Mouse (Mus musculus): ENCODE measurements around the gene Nubpl. TPM values are rescaled to one million over a fixed set of nuclear protein-coding genes. Genes with fewer than 3 reads are reported as not detected.
A peak's percentile ranks its signal among the peaks of the same experiment; 100 is the strongest.
"Not testable (repeated sequence)": the region's sequence is repeated elsewhere in the genome, so short reads cannot be mapped to it uniquely, and the experiment has no call there.

Nubpl gene
- 8.3 and 8.5 TPM in 2 replicates for polyA plus RNA-seq (2015; fragmentation: Nextera tagmentation; extraction: Ambion mirVana)

DNA sequence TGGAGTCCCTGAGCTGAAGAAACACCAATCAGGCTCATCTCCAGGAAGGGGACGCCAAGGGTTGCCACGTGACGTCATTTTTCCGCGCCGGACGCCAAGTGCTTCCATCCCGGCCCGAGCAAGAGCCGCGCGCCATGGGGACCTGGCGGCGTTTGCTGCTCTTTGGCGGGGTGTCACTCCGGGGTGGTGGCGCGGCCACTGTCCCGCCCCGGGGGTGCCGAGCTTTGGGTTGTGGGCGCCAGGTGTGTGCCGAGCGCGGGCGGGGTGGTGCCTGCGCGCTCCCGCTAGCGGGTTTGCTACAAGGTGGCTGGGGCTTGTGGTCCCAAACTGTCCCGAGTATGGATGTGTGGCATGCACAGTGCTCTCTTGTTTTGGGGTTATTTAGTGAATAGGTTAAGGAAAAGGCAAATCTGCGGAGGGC lies at the start of gene Nubpl:
Gene Nubpl, plus strand, starts transcription at position 88 of the 421 bp plus-strand sequence.
- peak within 1 kb of the TSS; percentile 60 for H3K4me2 ChIP-seq
- under 1% methylated on average over 32 of the region's 32 CpGs for WGBS
- H3K27me3 ChIP-seq = no peaks in the 10 kb centered on the region
- no peaks in the 10 kb centered on the region for H3K36me3 ChIP-seq
- ATAC-seq (ENCODE audit: low FRiP score) = peak; percentile 99
- no peaks in the 10 kb centered on the region for H3K9me3 ChIP-seq
- H3K4me1 ChIP-seq (replicated peaks) = peaks cover 5% of the 10 kb centered on the region
- H3K4me3 ChIP-seq = peak within 1 kb of the TSS; percentile 74
- H3K9ac ChIP-seq = peak within 1 kb of the TSS; percentile 85
- H3K27ac ChIP-seq = peak within 1 kb of the TSS; percentile 63

DNA sequence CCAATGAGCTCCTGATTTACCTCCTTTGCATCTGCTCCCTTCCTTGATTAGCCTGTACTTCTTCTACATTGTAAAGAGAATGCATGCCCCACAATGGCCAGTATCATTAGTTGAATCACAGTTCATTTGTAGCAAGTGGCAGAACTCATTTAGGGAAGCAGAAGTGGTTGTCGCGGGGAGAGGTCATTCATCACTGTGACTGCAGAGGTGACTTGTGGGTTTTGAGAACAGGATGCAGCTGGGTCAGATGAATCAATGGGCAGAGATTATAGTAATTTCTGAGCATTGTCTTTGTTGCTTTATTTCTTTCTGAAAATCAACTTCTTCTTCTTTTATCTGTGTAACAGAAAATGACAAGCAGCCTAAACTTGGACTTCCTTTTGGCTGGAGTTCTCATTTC lies 48.2 kb upstream of the Nubpl start:
- H3K9me3 ChIP-seq = no peaks in the 10 kb centered on the region
- H3K36me3 ChIP-seq = no peaks in the 10 kb centered on the region
- H3K4me1 ChIP-seq (replicated peaks) = no peaks in the 10 kb centered on the region
- no peak for ATAC-seq (ENCODE audit: low FRiP score)
- H3K27ac ChIP-seq = no peak overlapping the region
- no peak overlapping the region for H3K4me3 ChIP-seq
- H3K27me3 ChIP-seq = no peaks in the 10 kb centered on the region
- H3K9ac ChIP-seq = no peak overlapping the region
- no peak overlapping the region for H3K4me2 ChIP-seq
- 53% methylated on average over 2 of the region's 2 CpGs for WGBS

DNA sequence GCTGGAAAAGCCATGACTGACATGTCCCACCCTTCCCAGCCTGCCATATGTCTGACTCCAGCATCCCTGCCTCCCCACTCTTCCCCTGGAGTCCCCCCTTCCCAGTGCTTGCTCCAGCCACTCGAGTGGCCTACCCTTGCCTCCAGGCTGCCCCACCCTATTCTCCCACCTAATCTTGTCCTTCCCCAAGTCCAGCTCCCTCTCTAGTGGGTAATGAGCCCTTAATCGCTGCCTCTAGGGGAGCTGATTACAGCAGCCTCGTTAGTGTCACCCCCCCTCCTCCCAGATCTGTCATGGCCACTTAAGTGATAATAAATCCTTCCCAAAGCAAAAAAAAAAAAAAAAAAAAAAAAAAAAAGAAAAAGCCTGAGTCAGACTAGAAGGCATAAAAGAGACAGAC lies 18.2 kb upstream of the Nubpl start:
- H3K4me1 ChIP-seq (replicated peaks); H3K9me3 ChIP-seq; H3K4me3 ChIP-seq; H3K9ac ChIP-seq; ATAC-seq (ENCODE audit: low FRiP score); H3K27ac ChIP-seq; H3K4me2 ChIP-seq; H3K36me3 ChIP-seq; H3K27me3 ChIP-seq: not testable (repeated sequence)
- no CpG with 5 or more reads among the region's 3 CpGs for WGBS

DNA sequence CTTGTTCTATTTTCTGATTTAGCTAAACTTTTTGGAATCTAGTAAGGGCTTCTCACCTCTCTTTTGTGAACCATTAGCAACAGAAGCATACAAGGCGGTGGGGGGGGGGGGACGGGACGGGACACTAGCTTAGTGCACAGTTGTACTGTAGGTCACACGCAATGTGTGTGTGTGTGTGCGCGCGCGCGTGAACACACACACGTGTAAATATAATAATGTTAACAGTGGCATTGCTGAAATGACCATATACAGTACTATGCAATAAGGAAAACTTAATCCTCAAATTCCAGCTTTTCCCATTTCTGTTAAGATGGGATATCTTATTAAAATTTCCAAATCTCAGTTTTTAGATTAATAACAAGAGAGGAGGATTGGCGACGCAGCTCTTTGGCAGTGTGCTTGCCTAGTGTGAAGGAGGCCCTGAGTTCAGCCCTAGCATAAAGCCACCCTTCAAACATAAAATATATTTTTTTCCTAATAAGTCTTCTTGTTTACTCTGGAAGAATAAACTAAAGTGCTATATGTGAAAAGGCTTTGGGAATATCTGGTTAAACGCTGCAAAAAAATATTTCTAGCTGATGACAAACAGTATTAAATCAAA lies 388 bp upstream of the Nubpl start:
- 0 out of 2 replicates have a peak overlapping the region, but pooled peaks have one; percentile 19 for H3K9ac ChIP-seq
- WGBS = 70% methylated on average over 13 of the region's 13 CpGs
- peaks cover 5% of the 10 kb centered on the region for H3K4me1 ChIP-seq (replicated peaks)
- no peaks in the 10 kb centered on the region for H3K36me3 ChIP-seq
- H3K4me3 ChIP-seq = peak overlapping the region; percentile 74
- peak; percentile 81 for ATAC-seq (ENCODE audit: low FRiP score)
- peak overlapping the region; percentile 60 for H3K4me2 ChIP-seq
- no peak overlapping the region for H3K27ac ChIP-seq
- H3K27me3 ChIP-seq = no peaks in the 10 kb centered on the region
- no peaks in the 10 kb centered on the region for H3K9me3 ChIP-seq

DNA sequence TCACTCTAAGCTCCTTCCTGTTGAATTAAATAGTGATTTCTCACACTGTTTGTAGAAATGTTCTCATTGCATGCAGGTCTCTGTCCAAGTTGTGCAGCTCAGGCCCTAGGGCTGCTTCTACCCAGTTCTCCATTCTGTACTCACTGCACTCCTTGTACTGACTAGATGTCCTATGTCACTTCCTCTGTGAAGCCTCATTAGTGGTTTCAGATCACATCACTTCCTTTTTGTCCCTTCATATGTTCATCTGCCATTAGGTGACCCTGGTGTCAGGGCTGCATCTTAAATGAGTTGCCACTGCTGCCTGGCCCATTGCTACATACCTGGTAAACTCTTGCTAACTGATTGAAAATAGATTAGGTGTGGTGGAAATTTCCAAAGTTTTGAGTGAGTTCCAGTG lies 22.7 kb downstream of the Nubpl start:
- no peaks in the 10 kb centered on the region for H3K27me3 ChIP-seq
- no peak overlapping the region for H3K4me3 ChIP-seq
- no peaks in the 10 kb centered on the region for H3K9me3 ChIP-seq
- no peak overlapping the region for H3K9ac ChIP-seq
- ATAC-seq (ENCODE audit: low FRiP score) = no peak
- H3K36me3 ChIP-seq = no peaks in the 10 kb centered on the region
- no peak overlapping the region for H3K4me2 ChIP-seq
- H3K27ac ChIP-seq = no peak overlapping the region
- H3K4me1 ChIP-seq (replicated peaks) = peaks cover 5% of the 10 kb centered on the region

DNA sequence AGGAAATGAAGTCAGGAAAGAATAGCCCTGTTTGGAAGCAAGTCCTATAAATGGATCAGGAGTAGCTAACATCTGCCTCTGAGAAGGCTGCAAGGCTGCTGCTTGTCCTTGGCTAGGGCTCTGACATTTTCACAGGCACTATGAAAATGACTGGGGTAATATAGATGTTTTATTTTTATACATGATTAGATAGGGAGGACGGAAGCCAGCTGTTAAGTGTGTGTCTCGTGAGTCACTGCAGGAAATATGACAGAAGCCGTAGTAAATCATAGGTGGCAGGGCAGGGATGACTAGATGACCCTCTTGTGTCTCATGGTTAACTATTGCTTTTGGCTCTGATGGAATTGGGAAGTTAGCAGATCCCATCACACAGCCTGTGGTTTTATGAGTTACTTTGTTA lies 28.9 kb downstream of the Nubpl start:
- H3K4me3 ChIP-seq = no peak overlapping the region
- H3K4me1 ChIP-seq (replicated peaks) = peaks cover 1% of the 10 kb centered on the region
- H3K36me3 ChIP-seq = no peaks in the 10 kb centered on the region
- H3K4me2 ChIP-seq = no peak overlapping the region
- no peak overlapping the region for H3K27ac ChIP-seq
- 73% methylated on average over 3 of the region's 3 CpGs for WGBS
- no peak overlapping the region for H3K9ac ChIP-seq
- no peaks in the 10 kb centered on the region for H3K9me3 ChIP-seq
- H3K27me3 ChIP-seq = no peaks in the 10 kb centered on the region
- no peak for ATAC-seq (ENCODE audit: low FRiP score)

DNA sequence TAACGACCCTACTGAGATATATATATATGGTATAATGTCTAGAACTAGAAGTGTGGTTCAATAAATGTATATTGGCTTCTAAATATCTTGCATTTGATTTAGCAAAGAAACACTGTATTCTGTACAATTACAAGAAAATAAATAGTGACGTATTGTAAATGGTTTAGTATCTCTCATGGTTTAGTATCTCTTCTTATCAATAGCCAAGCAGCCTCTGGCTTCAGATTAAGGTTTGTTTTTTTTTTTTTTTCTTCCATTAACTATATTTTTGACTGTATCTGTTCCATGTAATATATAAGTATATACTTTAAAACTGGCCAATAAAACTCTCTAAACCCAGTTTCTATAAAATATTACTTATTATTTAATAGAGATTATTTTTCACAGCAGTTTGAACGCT lies 31.5 kb downstream of the Nubpl start:
- peaks cover 4% of the 10 kb centered on the region for H3K4me1 ChIP-seq (replicated peaks)
- no peak overlapping the region for H3K4me3 ChIP-seq
- no peak overlapping the region for H3K27ac ChIP-seq
- no peak for ATAC-seq (ENCODE audit: low FRiP score)
- no peaks in the 10 kb centered on the region for H3K9me3 ChIP-seq
- H3K27me3 ChIP-seq = no peaks in the 10 kb centered on the region
- WGBS = 98% methylated on average over 3 of the region's 3 CpGs
- no peak overlapping the region for H3K9ac ChIP-seq
- H3K36me3 ChIP-seq = no peaks in the 10 kb centered on the region
- no peak overlapping the region for H3K4me2 ChIP-seq

DNA sequence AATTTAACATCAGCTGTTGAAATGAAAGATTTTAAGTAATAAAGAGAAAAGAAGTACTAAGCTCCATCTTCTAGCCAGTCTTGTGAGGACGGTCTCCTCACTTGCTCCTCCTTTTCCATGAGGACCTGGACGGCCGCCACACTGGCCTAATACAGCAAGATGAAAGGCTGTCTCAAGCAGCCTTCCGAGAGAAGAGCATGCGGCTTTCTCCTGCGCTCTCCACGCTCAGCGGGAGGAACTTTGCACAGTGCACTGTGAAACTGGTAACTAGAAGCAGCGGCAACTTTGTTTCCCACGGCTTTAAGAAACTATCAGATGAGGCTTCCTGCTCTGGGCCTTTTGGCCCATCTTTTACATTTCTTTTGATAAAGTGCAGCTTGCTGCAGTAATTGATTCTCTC lies 34.7 kb downstream of the Nubpl start:
- peaks cover 4% of the 10 kb centered on the region for H3K4me1 ChIP-seq (replicated peaks)
- H3K27ac ChIP-seq = peak overlapping the region; percentile 56; the same call in 1 of the 2 replicates
- H3K9ac ChIP-seq = no peak overlapping the region
- H3K27me3 ChIP-seq = no peaks in the 10 kb centered on the region
- no peak overlapping the region for H3K4me3 ChIP-seq
- 6% methylated on average over 10 of the region's 10 CpGs for WGBS
- peaks cover 3% of the 10 kb centered on the region; the same call in 1 of the 2 replicates for H3K36me3 ChIP-seq
- no peaks in the 10 kb centered on the region for H3K9me3 ChIP-seq
- ATAC-seq (ENCODE audit: low FRiP score) = no peak
- H3K4me2 ChIP-seq = peak overlapping the region; percentile 22; the same call in 1 of the 2 replicates

DNA sequence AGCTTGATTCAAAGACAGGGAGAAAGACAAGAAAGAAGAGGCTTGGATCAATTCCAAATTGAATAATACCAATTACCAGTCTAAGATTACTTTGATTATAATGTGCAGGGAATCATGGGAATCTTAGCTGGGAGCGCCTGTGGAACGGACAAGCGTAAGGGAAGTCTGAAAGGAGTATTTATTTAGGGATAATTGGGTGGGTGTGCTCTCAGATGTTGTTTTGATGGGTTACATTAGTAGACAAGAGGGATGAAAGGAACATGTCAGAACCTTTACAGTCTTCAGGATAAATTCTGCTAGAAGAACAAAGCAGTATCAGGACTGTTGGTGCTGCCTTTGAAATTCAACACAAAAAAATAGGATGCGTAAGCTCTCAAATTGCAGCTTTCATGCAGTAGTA lies 40.8 kb downstream of the Nubpl start:
- no peak overlapping the region for H3K4me3 ChIP-seq
- peaks cover 3% of the 10 kb centered on the region; the same call in 1 of the 2 replicates for H3K36me3 ChIP-seq
- no peak overlapping the region for H3K9ac ChIP-seq
- H3K4me2 ChIP-seq = no peak overlapping the region
- H3K27ac ChIP-seq = no peak overlapping the region
- no peaks in the 10 kb centered on the region for H3K4me1 ChIP-seq (replicated peaks)
- no peaks in the 10 kb centered on the region for H3K27me3 ChIP-seq
- 43% methylated on average over 4 of the region's 4 CpGs for WGBS
- H3K9me3 ChIP-seq = no peaks in the 10 kb centered on the region
- no peak for ATAC-seq (ENCODE audit: low FRiP score)

DNA sequence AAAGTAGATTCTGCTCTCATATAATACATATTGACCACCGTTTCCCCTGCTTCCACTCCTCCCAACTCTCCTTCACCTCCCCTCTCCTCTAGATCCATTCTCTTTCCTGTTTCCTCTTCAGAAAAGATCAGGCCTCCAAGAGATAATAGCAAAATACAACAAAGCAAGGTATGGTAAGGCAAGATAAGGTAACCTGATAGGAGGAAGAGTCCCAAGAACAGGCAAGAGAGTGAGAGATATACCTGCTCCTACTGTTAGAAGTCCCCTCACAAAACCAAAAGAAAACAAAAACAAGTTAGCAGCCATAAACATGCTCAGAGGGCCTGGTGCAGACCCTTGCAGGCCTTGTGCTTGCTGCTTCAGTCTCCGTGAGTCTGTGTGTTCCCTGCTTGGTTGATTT lies 49.1 kb downstream of the Nubpl start:
- WGBS = 84% methylated on average over 2 of the region's 2 CpGs
- H3K36me3 ChIP-seq = peaks cover 6% of the 10 kb centered on the region; the same call in 1 of the 2 replicates

DNA sequence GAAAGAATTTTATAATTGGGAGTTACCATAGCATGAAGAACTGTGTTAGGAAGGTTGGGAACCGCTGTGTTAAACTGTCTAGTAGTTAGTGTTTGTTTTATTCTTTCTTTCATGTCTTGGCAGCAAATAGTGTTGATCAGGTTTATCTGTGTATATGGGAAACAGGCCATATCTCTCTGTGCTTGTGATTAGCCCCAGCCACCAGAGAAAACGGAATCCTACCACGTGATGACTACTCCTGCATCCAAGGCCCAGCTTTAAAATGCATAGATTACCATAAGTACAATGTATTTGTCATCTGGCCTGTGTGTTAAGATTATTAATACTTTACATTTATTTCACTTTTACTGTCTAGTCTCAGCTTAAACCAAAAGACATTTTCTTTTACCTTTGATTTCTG lies 51.9 kb downstream of the Nubpl start:
- Histone ChIP-seq H3K4me2 (no peak overlapping the region), H3K9ac (no peak overlapping the region), H3K4me3 (no peak overlapping the region), H3K36me3 (no peaks in the 10 kb centered on the region; the same call in 1 of the 2 replicates), H3K27ac (no peak overlapping the region), H3K9me3 (no peaks in the 10 kb centered on the region), H3K27me3 (no peaks in the 10 kb centered on the region), H3K4me1 (replicated peaks) (no peaks in the 10 kb centered on the region)
- no peak for ATAC-seq (ENCODE audit: low FRiP score)
- 89% methylated on average over 3 of the region's 3 CpGs for WGBS

More for the DNA sequence above, 49.1 kb downstream of the Nubpl start:
- ATAC-seq (ENCODE audit: low FRiP score) = no peak
- no peaks in the 10 kb centered on the region for H3K9me3 ChIP-seq
- no peaks in the 10 kb centered on the region for H3K4me1 ChIP-seq (replicated peaks)
- H3K4me2 ChIP-seq = no peak overlapping the region
- H3K4me3 ChIP-seq = no peak overlapping the region
- no peaks in the 10 kb centered on the region for H3K27me3 ChIP-seq
- H3K9ac ChIP-seq = no peak overlapping the region
- H3K27ac ChIP-seq = no peak overlapping the region

DNA sequence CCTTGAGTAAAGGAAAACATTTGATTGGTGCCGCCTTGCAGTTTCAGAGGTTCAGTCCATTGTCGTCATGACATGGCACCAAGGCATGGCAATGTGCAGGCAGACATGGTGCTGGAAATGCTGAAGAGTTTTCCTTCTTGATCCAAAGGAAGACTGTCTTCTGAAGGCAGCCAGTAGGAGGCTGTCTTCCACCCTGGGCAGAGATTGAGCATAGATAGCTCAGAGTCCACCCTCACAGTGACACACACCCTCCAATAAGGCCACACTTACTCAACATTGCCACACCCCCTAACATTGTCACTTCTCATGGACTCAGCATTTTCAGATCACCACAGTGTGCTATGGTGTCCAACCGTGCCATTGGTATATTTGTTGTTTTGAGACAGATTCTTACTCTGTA lies 54.5 kb downstream of the Nubpl start:
- no peaks in the 10 kb centered on the region for H3K27me3 ChIP-seq
- over 99% methylated on average over 3 of the region's 3 CpGs for WGBS
- no peak overlapping the region for H3K4me3 ChIP-seq
- no peak overlapping the region for H3K4me2 ChIP-seq
- H3K36me3 ChIP-seq = no peaks in the 10 kb centered on the region
- no peaks in the 10 kb centered on the region for H3K9me3 ChIP-seq
- no peak overlapping the region for H3K27ac ChIP-seq
- no peak overlapping the region for H3K9ac ChIP-seq
- no peak for ATAC-seq (ENCODE audit: low FRiP score)
- no peaks in the 10 kb centered on the region for H3K4me1 ChIP-seq (replicated peaks)

DNA sequence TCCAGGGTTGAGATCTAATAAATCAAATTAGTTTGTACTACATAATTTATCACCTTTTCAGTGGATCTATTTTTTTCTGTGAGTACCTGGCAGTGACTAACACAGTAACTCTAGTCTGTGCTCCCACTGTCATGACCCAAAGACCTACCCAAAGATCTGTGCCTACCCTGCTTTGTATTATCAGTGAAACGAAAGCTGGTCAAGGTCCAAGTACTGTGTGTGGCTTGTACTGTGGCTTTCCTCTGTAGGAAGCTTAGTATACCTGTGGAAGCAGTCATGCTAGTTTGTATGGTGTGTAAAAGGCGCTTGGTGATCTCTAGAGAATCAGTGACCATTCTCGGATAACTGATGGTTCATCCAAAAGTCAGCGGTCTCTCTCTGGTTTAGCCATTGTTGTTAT lies 57.4 kb downstream of the Nubpl start:
- no peak for ATAC-seq (ENCODE audit: low FRiP score)
- Histone ChIP-seq H3K36me3 (no peaks in the 10 kb centered on the region), H3K27me3 (no peaks in the 10 kb centered on the region), H3K27ac (no peak overlapping the region), H3K9ac (no peak overlapping the region), H3K4me2 (no peak overlapping the region), H3K9me3 (no peaks in the 10 kb centered on the region), H3K4me3 (no peak overlapping the region), H3K4me1 (replicated peaks) (no peaks in the 10 kb centered on the region)
- 92% methylated on average over 4 of the region's 4 CpGs for WGBS

Measured in hindbrain, embryonic 13.5 days (tissue).